Mouse (Mus musculus): ENCODE results near the gene 9330161L09Rik. TPM values are rescaled to one million over a fixed set of nuclear protein-coding genes. Genes with fewer than 3 reads are reported as not detected.

9330161L09Rik gene
- polyA plus RNA-seq, 1 experiment = 1.1 TPM

- Histone ChIP-seq H3K27me3 (ENCODE audit: control insufficient read depth, insufficient read depth, low read length) (no peaks in the 10 kb centered on the region), H3K4me1 (ENCODE audit: control insufficient read depth, insufficient read depth, insufficient read length) (no peaks in the 10 kb centered on the region), H3K4me3 (ENCODE audit: extremely low read depth, insufficient read depth, insufficient read length) (no peak overlapping the region), H3K36me3 (ENCODE audit: control insufficient read depth, insufficient read depth, low read length) (no peaks in the 10 kb centered on the region), H3K27ac (ENCODE audit: insufficient read depth, low read length) (no peak overlapping the region)
- WGBS = 89% methylated on average over 2 of the region's 2 CpGs
- TF ChIP-seq POLR2A (IDR thresholded peaks at IDR 0.05; ENCODE audit: low read depth, low read length) = no peak
- TF ChIP-seq CTCF (IDR thresholded peaks at IDR 0.05; ENCODE audit: extremely low read depth, insufficient read depth, insufficient read length, insufficient replicate concordance) = no peak
- DNase-seq (ENCODE audit: low read depth in 1 of 2, low spot score in 2 of 2) = no peak
Measured at GRCm38 (mm10) chr12:103367171-103367570, 40.4 kb downstream of the 9330161L09Rik start.

- H3K27me3 ChIP-seq (ENCODE audit: control insufficient read depth, insufficient read depth, low read length) = no peaks in the 10 kb centered on the region
- no peak overlapping the region for H3K27ac ChIP-seq (ENCODE audit: insufficient read depth, low read length)
- H3K36me3 ChIP-seq (ENCODE audit: control insufficient read depth, insufficient read depth, low read length) = no peaks in the 10 kb centered on the region
- H3K4me3 ChIP-seq (ENCODE audit: extremely low read depth, insufficient read depth, insufficient read length) = no peak overlapping the region
- WGBS = 74% methylated on average over 3 of the region's 3 CpGs
- TF ChIP-seq POLR2A (IDR thresholded peaks at IDR 0.05; ENCODE audit: low read depth, low read length) (no peak), CTCF (IDR thresholded peaks at IDR 0.05; ENCODE audit: extremely low read depth, insufficient read depth, insufficient read length, insufficient replicate concordance) (no peak)
- DNase-seq (ENCODE audit: low read depth in 1 of 2, low spot score in 2 of 2) = no peak
- no peaks in the 10 kb centered on the region; the same call in 1 of the 2 replicates for H3K4me1 ChIP-seq (ENCODE audit: control insufficient read depth, insufficient read depth, insufficient read length)
Measured at GRCm38 (mm10) chr12:103362336-103362735, 45.3 kb downstream of the 9330161L09Rik start.

GRCm38 (mm10) chr12:103361539-103362307 lies 45.9 kb downstream of the 9330161L09Rik start:
- DNase-seq (ENCODE audit: low read depth in 1 of 2, low spot score in 2 of 2) = no peak
- H3K27ac ChIP-seq (ENCODE audit: insufficient read depth, low read length) = no peak overlapping the region
- H3K4me1 ChIP-seq (ENCODE audit: control insufficient read depth, insufficient read depth, insufficient read length) = no peaks in the 10 kb centered on the region; the same call in 1 of the 2 replicates
- H3K4me3 ChIP-seq (ENCODE audit: extremely low read depth, insufficient read depth, insufficient read length) = no peak overlapping the region
- no peaks in the 10 kb centered on the region for H3K27me3 ChIP-seq (ENCODE audit: control insufficient read depth, insufficient read depth, low read length)
- H3K36me3 ChIP-seq (ENCODE audit: control insufficient read depth, insufficient read depth, low read length) = no peaks in the 10 kb centered on the region
- WGBS = 83% methylated on average over 17 of the region's 17 CpGs
- TF ChIP-seq CTCF (IDR thresholded peaks at IDR 0.05; ENCODE audit: extremely low read depth, insufficient read depth, insufficient read length, insufficient replicate concordance) (no peak), POLR2A (IDR thresholded peaks at IDR 0.05; ENCODE audit: low read depth, low read length) (no peak)

GRCm38 (mm10) chr12:103360812-103361211 lies 46.8 kb downstream of the 9330161L09Rik start:
- Histone ChIP-seq H3K4me3 (ENCODE audit: extremely low read depth, insufficient read depth, insufficient read length) (no peak overlapping the region), H3K36me3 (ENCODE audit: control insufficient read depth, insufficient read depth, low read length) (no peaks in the 10 kb centered on the region), H3K27me3 (ENCODE audit: control insufficient read depth, insufficient read depth, low read length) (no peaks in the 10 kb centered on the region), H3K4me1 (ENCODE audit: control insufficient read depth, insufficient read depth, insufficient read length) (no peaks in the 10 kb centered on the region; the same call in 1 of the 2 replicates), H3K27ac (ENCODE audit: insufficient read depth, low read length) (no peak overlapping the region)
- DNase-seq (ENCODE audit: low read depth in 1 of 2, low spot score in 2 of 2) = no peak
- no peak for TF ChIP-seq POLR2A (IDR thresholded peaks at IDR 0.05; ENCODE audit: low read depth, low read length)
- TF ChIP-seq CTCF (IDR thresholded peaks at IDR 0.05; ENCODE audit: extremely low read depth, insufficient read depth, insufficient read length, insufficient replicate concordance) = no peak
- 84% methylated on average over 8 of the region's 8 CpGs for WGBS

- no peaks in the 10 kb centered on the region; the same call in 1 of the 2 replicates for H3K4me1 ChIP-seq (ENCODE audit: control insufficient read depth, insufficient read depth, insufficient read length)
- H3K27me3 ChIP-seq (ENCODE audit: control insufficient read depth, insufficient read depth, low read length) = no peaks in the 10 kb centered on the region
- DNase-seq (ENCODE audit: low read depth in 1 of 2, low spot score in 2 of 2) = no peak
- no peaks in the 10 kb centered on the region for H3K36me3 ChIP-seq (ENCODE audit: control insufficient read depth, insufficient read depth, low read length)
- TF ChIP-seq POLR2A (IDR thresholded peaks at IDR 0.05; ENCODE audit: low read depth, low read length) (no peak), CTCF (IDR thresholded peaks at IDR 0.05; ENCODE audit: extremely low read depth, insufficient read depth, insufficient read length, insufficient replicate concordance) (no peak)
- H3K4me3 ChIP-seq (ENCODE audit: extremely low read depth, insufficient read depth, insufficient read length) = no peak overlapping the region
- H3K27ac ChIP-seq (ENCODE audit: insufficient read depth, low read length) = no peak overlapping the region
- 36% methylated on average over 4 of the region's 4 CpGs for WGBS
Measured at GRCm38 (mm10) chr12:103358951-103359801, 48.4 kb downstream of the 9330161L09Rik start.

GRCm38 (mm10) chr12:103358216-103358615 lies 49.4 kb downstream of the 9330161L09Rik start:
- TF ChIP-seq CTCF (IDR thresholded peaks at IDR 0.05; ENCODE audit: extremely low read depth, insufficient read depth, insufficient read length, insufficient replicate concordance) = no peak
- TF ChIP-seq POLR2A (IDR thresholded peaks at IDR 0.05; ENCODE audit: low read depth, low read length) = no peak
- DNase-seq (ENCODE audit: low read depth in 1 of 2, low spot score in 2 of 2) = no peak
- Histone ChIP-seq H3K4me1 (ENCODE audit: control insufficient read depth, insufficient read depth, insufficient read length) (no peaks in the 10 kb centered on the region; the same call in 1 of the 2 replicates), H3K36me3 (ENCODE audit: control insufficient read depth, insufficient read depth, low read length) (no peaks in the 10 kb centered on the region), H3K4me3 (ENCODE audit: extremely low read depth, insufficient read depth, insufficient read length) (no peak overlapping the region), H3K27me3 (ENCODE audit: control insufficient read depth, insufficient read depth, low read length) (no peaks in the 10 kb centered on the region), H3K27ac (ENCODE audit: insufficient read depth, low read length) (no peak overlapping the region)
- WGBS = 84% methylated on average over 8 of the region's 8 CpGs

Other genes with a start within 250 kb of the 9330161L09Rik start
- gene Prima1, start 165.7 kb downstream of the 9330161L09Rik start, polyA plus RNA-seq (2012; rRNA removed) = 0.20 TPM in 1 of 2 replicates, not detected in the other
- gene Fam181a, start 96.8 kb downstream of the 9330161L09Rik start, polyA plus RNA-seq (2012; rRNA removed) = not detected in 2 replicates
- gene Asb2, start 51.8 kb downstream of the 9330161L09Rik start, polyA plus RNA-seq (2012; rRNA removed) = 128 and 216 TPM in 2 replicates
- gene Otub2, start 19.1 kb downstream of the 9330161L09Rik start, polyA plus RNA-seq (2012; rRNA removed) = 4.9 and 5.7 TPM in 2 replicates
- gene Ddx24, start 18.0 kb upstream of the 9330161L09Rik start, polyA plus RNA-seq (2012; rRNA removed) = 26.9 and 32.5 TPM in 2 replicates
- gene Ifi27, start 26.4 kb upstream of the 9330161L09Rik start, polyA plus RNA-seq (2012; rRNA removed) = 188 and 204 TPM in 2 replicates
- 731 and 1,353 TPM in 2 replicates for gene Ifi27l2a, start 35.9 kb upstream of the 9330161L09Rik start, polyA plus RNA-seq (2012; rRNA removed)
- gene Ifi27l2b, start 49.4 kb upstream of the 9330161L09Rik start, polyA plus RNA-seq (2012; rRNA removed) = 0.07 and 0.08 TPM in 2 replicates
- 0.08 and 0.22 TPM in 2 replicates for gene Ppp4r4, start 124.5 kb upstream of the 9330161L09Rik start, polyA plus RNA-seq (2012; rRNA removed)
- gene Serpina10, start 223.6 kb upstream of the 9330161L09Rik start, polyA plus RNA-seq (2012; rRNA removed) = 0.47 and 0.76 TPM in 2 replicates
- not detected in 2 replicates for gene Serpina6, start 249.4 kb upstream of the 9330161L09Rik start, polyA plus RNA-seq (2012; rRNA removed)